Mouse (Mus musculus): ENCODE results near the gene Cdk2ap2.
"Not testable (repeated sequence)": the region's sequence is repeated elsewhere in the genome, so short reads cannot be mapped to it uniquely, and the experiment has no call there.

Gene Cdk2ap2

GRCm38 (mm10) chr19:4125268-4125667 is 28.3 kb downstream of the Cdk2ap2 start:
- in situ Hi-C loops (cut with MboI; ENCODE audit: low pct_unique_long_range_greater_than_20kb in 1 of 2, low sequenced_read_pairs in 2 of 2, unreplicated experiment in 1 of 2), result not testable (repeated sequence)

DNA sequence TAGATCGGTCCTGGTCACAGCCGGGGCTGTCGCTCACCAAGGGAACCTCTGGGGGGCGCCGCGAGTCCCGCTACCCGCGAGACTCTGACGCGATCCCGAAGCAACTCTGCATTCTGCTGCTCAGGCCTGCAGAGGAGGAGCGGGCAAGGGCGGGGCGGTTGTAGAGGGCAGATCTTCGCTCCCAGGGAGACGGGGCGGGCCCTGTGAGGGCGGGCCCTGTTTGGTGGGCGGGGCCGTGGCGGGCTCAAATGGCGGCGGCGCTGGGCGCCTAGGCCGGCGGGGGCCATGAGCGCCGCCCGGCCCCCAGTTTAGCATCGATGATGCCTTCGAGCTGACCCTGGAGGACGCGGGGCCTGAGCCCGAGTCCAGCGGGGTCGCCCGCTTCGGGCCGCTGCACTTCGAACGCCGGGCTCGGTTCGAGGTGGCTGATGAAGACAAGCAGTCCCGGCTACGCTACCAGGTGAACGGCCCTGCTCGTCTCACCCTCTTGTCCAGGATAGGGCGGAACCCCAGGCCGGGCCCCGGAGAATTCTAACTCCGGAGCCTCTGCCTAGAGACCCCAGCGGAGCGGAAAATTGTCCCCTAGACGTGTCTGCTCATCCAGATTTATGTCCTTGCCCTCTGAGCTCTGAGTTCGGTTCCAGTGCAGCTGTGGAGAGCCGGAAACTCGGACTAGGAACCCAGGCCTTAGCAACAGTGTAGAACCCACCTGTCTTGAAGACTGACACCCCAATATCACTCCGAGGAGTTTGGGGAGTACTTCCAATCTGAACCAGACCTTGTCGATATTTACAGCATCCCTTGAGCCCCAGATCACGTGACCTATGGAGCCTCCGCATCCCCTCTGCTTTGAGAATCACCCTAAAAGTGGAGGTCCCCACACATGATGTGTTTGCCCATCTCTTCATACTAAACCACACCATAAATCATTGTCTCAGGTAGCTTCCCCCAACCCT is 29.0 kb downstream of the Cdk2ap2 start, which contains the start of gene Aip:
Gene Aip (minus strand): TSS at position 118 of the 956 bp plus-strand sequence.
- in situ Hi-C loops (cut with MboI; ENCODE audit: low pct_unique_long_range_greater_than_20kb in 1 of 2, low sequenced_read_pairs in 2 of 2, unreplicated experiment in 1 of 2), result no loop called here

DNA sequence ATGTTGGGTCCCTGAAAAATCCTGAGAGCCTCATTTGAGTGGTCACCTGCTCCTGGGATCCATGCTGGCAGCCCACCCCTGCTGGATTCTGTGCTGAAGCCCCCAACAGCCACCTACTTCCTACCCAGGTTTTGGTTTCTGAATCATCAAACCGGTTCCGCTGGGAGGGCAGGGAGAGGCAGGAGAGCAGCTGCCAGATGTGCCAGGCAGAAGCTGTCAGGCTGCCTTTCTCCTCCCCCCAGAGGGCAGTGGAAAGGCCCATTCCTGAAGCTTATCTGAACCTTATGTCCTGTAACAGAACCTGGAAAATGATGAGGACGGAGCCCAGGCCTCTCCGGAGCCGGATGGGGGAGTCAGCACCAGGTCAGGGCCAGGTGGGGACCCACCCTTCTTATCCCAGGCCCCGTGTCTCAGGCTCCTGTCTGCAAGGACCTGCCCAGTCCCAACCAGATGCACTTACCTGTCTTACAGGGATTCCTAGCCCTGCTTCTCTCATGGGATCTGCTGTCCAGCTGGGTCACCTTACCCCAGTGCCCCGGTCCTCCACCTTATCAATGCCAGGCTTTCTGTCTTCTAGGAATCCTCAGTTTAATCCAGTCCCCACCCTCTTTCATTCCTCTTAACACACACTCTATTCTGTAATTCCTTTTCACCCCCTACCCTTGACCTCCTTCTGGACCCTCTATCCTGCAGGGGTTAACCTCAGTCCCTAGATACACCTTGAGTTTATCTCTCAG is 29.9 kb downstream of the Cdk2ap2 start:
- in situ Hi-C loops (cut with MboI; ENCODE audit: low pct_unique_long_range_greater_than_20kb in 1 of 2, low sequenced_read_pairs in 2 of 2, unreplicated experiment in 1 of 2), result no loop called here

DNA sequence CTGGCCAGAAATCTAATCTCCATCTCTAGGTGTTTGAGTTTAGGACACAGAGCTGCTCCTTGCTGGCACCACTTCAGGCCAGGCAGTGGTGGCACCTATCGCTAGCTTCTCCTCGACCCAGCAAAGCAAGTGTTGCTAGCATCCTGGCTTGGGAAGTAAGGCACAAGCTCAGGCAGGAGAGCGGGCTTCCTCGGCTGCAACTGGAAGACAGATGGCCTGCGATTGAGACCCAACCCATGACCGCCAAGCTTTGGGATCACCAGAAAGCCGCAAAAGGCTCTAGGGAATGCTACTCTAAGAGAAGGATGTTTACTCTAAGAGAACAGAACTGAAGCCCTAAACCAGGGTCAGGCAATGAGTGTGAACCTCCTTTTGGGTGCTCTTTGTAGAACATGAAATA is 32.5 kb downstream of the Cdk2ap2 start:
- in situ Hi-C loops (cut with MboI; ENCODE audit: low pct_unique_long_range_greater_than_20kb in 1 of 2, low sequenced_read_pairs in 2 of 2, unreplicated experiment in 1 of 2), result no loop called here

GRCm38 (mm10) chr19:4130106-4130505 is 33.1 kb downstream of the Cdk2ap2 start:
- in situ Hi-C loops (cut with MboI; ENCODE audit: low pct_unique_long_range_greater_than_20kb in 1 of 2, low sequenced_read_pairs in 2 of 2, unreplicated experiment in 1 of 2), result no loop called here

- in situ Hi-C loops (cut with MboI; ENCODE audit: low pct_unique_long_range_greater_than_20kb in 1 of 2, low sequenced_read_pairs in 2 of 2, unreplicated experiment in 1 of 2), result no loop called here
These were observed 34.1 kb downstream of the Cdk2ap2 start for GRCm38 (mm10) chr19:4131075-4131474.

GRCm38 (mm10) chr19:4131768-4132167 is 34.8 kb downstream of the Cdk2ap2 start:
- in situ Hi-C loops (cut with MboI; ENCODE audit: low pct_unique_long_range_greater_than_20kb in 1 of 2, low sequenced_read_pairs in 2 of 2, unreplicated experiment in 1 of 2), result no loop called here

GRCm38 (mm10) chr19:4134354-4134753 is 37.4 kb downstream of the Cdk2ap2 start:
- in situ Hi-C loops (cut with MboI; ENCODE audit: low pct_unique_long_range_greater_than_20kb in 1 of 2, low sequenced_read_pairs in 2 of 2, unreplicated experiment in 1 of 2), result no loop called here

- in situ Hi-C loops (cut with MboI; ENCODE audit: low pct_unique_long_range_greater_than_20kb in 1 of 2, low sequenced_read_pairs in 2 of 2, unreplicated experiment in 1 of 2), result not testable (repeated sequence)
These were observed 38.4 kb downstream of the Cdk2ap2 start for GRCm38 (mm10) chr19:4135229-4135962.

DNA sequence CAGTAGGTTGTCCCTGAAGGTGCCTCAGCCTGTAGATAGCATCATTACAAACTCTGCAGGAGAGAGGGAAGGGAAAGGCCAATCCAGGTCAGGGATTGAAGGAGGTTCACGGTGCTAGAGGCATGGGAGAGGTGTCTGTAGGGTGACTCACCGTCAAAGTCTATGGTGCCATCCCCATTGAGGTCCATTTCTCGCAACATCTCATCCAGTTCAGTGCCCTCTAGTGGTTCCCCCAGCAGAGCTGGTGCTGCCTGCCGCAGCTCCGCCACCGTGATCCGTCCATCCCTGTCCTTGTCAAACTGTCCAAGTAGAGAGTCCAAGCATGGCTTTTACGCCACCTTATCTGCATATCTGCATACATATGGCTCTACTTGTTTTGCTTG is 39.0 kb downstream of the Cdk2ap2 start:
- in situ Hi-C loops (cut with MboI; ENCODE audit: low pct_unique_long_range_greater_than_20kb in 1 of 2, low sequenced_read_pairs in 2 of 2, unreplicated experiment in 1 of 2), result not testable (repeated sequence)

DNA sequence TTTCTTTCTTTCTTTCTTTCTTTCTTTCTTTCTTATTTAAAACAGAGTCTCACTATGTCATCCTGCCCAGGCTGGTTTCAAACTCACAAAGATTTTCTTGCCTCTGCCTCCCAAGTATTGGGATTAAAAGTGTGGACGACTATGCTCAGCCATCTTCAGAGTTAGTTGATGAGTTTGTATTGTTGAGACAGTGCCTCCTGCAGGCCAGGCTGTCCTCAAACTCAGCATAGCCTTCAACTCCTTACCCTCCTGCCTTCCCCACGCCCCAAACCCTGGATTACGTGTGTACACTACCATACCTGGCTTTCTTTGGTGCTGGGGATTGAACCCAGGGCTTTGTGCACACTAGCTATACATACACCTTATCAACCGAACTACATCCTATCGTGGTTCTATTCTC is 39.5 kb downstream of the Cdk2ap2 start:
- in situ Hi-C loops (cut with MboI; ENCODE audit: low pct_unique_long_range_greater_than_20kb in 1 of 2, low sequenced_read_pairs in 2 of 2, unreplicated experiment in 1 of 2), result no loop called here

- in situ Hi-C loops (cut with MboI; ENCODE audit: low pct_unique_long_range_greater_than_20kb in 1 of 2, low sequenced_read_pairs in 2 of 2, unreplicated experiment in 1 of 2), result no loop called here
These were observed 40.9 kb downstream of the Cdk2ap2 start for GRCm38 (mm10) chr19:4137913-4138312.

DNA sequence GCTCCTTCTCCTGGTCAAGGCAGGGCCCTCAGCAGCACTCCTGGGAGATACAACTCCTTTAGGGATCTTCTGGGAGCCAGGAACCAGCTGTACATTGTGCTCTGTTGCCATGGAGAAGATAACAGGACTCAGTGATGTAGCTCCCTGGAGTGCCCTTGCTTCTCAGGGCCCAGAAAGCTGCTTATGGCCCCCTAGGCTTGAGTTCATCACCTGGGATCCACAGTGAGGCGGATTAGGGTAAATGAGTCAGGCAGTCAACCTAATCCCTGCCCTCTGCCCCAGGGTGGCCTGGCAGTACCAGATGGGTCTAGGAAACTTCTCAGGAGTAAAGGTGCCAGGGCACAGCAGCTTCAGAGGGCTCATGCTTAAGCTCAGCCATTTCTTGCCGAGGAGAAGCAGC is 42.5 kb downstream of the Cdk2ap2 start, which contains the start of gene Gpr152:
Gene Gpr152 (plus strand): TSS at position 342 of the 400 bp plus-strand sequence.
- in situ Hi-C loops (cut with MboI; ENCODE audit: low pct_unique_long_range_greater_than_20kb in 1 of 2, low sequenced_read_pairs in 2 of 2, unreplicated experiment in 1 of 2), result no loop called here

DNA sequence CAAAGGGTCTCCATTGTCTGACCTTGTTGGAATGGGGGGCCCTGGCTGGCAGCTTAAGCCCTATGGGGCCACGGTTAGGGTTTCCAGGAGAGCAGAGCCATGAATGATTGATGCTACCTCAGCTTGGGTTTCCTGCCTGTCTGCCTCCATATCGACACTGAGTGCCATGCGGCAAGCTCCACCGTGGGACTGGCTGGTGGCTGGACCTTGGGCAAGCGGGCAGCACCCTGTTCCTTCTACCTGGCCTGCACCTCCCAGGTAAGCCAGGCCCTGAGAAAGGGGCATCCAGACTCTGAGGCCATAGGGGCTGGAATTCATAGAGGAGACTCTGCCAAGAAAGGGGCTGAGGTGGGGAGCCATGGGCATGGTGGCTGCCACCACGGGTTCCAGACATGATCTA is 43.2 kb downstream of the Cdk2ap2 start:
- in situ Hi-C loops (cut with MboI; ENCODE audit: low pct_unique_long_range_greater_than_20kb in 1 of 2, low sequenced_read_pairs in 2 of 2, unreplicated experiment in 1 of 2), result no loop called here

- in situ Hi-C loops (cut with MboI; ENCODE audit: low pct_unique_long_range_greater_than_20kb in 1 of 2, low sequenced_read_pairs in 2 of 2, unreplicated experiment in 1 of 2), result no loop called here
These were observed 45.6 kb downstream of the Cdk2ap2 start for GRCm38 (mm10) chr19:4142416-4143173.

GRCm38 (mm10) chr19:4143759-4144268 is 46.8 kb downstream of the Cdk2ap2 start, which contains the start of gene Cabp4:
Gene Cabp4 (minus strand): TSS chr19:4144033.
- in situ Hi-C loops (cut with MboI; ENCODE audit: low pct_unique_long_range_greater_than_20kb in 1 of 2, low sequenced_read_pairs in 2 of 2, unreplicated experiment in 1 of 2), result no loop called here

DNA sequence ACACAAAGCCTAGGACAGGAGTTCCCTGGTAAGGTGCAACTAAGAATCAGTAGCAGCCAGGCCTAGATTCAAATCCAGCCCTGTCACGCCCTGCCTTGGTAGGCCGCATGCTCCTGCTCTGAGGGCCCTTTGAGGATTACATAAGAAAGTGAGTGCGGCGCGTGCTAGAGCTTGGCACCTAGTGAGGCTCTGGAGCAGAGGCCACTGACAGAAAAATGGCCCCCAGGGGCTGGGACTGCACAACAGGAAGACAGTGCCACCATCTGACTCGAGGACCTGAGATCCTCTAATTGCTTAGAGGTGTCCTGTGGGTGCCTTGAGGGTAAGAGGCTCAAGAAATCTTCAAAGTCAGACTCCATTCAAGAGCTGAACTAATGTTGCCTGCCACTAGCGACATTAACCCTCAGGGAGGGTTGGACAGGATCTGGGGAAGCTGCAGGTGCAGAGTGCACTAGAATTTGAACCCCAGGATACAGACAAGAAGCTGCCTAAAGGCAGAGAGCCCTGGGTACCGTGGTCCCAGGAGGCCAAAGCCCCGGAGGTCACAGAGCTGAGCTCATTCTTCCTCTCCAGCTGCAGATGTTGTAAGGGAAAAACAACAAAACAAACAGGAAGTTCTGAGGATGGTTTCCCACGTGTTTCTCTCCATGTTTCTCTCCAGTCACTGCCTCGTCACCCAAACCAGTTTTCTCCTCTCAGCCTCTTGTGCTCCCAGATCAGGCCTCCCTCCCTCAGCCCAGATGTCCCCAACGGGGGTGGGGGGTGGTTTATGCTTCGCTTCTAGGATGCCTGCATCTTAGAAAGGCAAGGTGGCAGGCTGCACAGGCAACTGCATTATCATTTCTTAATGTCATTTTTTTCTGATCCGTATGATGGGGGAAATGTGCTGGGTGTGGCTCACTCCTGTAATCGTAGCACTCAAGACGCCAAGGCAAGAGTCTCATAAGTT is 47.8 kb downstream of the Cdk2ap2 start:
- in situ Hi-C loops (cut with MboI; ENCODE audit: low pct_unique_long_range_greater_than_20kb in 1 of 2, low sequenced_read_pairs in 2 of 2, unreplicated experiment in 1 of 2), result no loop called here

Data from mouse embryonic stem cell (cell line).